Mouse (Mus musculus) T-helper 1 cell (primary cell): ENCODE measurements at regions not wholly inside any gene's neighbourhood (a gene's known extent, or its start where the extent isn't known, plus 50 kb on each side); places are given as distances from the start of the nearest gene placed in this dataset.

Experiments used
- in situ Hi-C: fragments of 300-600 bp; cut with MboI, MseI; formaldehyde crosslinking; loops from one replicate; pipeline ENCODE4 v1.15.1; 2025; ENCODE audit warnings: high pct_unique_total_duplicates

DNA sequence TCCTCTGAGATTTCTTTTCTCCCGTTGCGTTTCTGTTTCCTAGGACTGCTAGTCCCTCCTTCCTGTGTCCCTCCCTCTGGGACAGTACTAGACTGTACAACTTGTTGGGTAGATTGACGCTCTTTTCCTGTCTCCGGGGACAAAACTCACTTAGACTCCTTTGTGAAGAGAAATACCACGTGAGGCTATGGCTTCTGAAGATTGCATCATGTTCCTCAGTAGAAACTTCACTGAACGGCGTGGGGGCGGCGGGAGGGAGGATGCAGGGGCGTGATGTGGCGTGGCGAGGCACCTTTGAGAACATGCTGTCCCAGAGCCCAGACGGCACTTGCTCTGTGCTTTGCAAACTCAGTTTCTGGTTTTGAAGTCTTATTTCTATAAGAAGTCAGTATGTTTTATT lies 78.5 kb downstream of the Spata18 start:
- in situ Hi-C loops = loop anchor here (10.0 kb wide), 1 partner anchor 1625 kb away; no protein-coding TSS in a partner anchor

- in situ Hi-C loops = loop anchor here (10.0 kb wide), 1 partner anchor 1627 kb away; no protein-coding TSS in a partner anchor
Measured at GRCm38 (mm10) chr5:73731423-73731822, 80.2 kb downstream of the Spata18 start.

GRCm38 (mm10) chr5:73731991-73732565 lies 80.9 kb downstream of the Spata18 start:
- in situ Hi-C loops = loop anchor here (10.0 kb wide), 1 partner anchor 1627 kb away; no protein-coding TSS in a partner anchor

GRCm38 (mm10) chr5:73740766-73741165 lies 89.6 kb downstream of the Spata18 start:
- in situ Hi-C loops = no loop called here

DNA sequence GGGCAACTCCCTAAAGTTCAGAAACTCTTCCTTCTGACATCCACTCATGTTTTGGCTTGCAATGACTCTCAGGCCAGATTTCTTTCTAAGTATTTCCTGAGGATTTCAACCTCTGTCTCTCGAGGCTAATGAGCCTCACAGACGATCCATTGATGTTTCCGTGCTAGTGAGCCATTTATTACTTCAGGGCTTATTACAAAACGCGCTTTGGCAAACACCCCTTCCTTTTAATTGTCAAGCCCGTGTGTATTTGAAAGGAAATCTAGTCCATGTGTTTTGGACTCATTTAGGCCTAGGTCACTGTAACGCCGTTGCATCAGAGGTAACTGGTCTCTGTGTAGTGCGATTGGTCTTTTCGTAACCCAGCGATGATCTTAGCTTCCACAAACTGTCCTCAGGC lies 90.3 kb downstream of the Spata18 start:
- in situ Hi-C loops = no loop called here

DNA sequence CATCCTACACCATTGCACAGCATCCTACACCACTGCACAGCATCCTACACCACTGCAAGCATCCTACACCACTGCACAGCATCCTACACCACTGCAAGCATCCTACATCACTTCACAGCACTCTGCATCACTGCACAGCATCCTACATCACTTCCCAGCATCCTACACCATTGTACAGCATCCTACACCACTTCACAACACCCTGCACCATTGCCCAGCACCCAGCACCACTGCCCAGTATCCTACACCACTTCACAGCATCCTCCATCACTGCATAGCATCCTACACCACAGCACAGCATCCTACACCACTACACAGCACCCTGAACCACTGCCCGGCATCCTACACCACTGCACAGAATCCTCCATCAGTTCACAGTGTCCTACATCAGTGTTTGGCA lies 92.8 kb downstream of the Spata18 start:
- in situ Hi-C loops = no loop called here

- in situ Hi-C loops = no loop called here
Measured at GRCm38 (mm10) chr5:73749791-73750190, 98.6 kb downstream of the Spata18 start.

- in situ Hi-C loops = no loop called here
Measured at GRCm38 (mm10) chr5:73752225-73752644, 101.1 kb downstream of the Spata18 start.

DNA sequence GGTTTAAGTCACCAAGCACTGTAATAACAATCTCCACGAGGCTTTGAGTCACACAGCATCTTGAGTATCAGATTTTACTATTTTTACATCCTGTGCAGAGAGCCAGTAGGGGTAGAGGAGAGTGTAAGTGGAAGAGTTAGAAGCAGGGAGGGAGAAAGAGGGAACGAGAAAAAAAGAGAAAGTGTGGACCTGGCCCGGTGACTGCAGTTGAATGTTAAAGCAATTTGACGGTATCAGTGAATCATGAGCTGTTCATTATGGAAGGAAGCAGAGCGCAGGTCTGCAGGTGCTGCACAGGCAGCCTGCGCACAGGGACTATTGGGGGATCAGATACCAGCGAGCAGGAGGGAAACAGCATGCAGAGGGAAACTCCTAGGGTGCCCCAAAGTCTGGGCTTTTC lies 102.6 kb downstream of the Spata18 start:
- in situ Hi-C loops = no loop called here

- in situ Hi-C loops = no loop called here
Measured at GRCm38 (mm10) chr5:73758534-73758933, 107.4 kb downstream of the Spata18 start.

DNA sequence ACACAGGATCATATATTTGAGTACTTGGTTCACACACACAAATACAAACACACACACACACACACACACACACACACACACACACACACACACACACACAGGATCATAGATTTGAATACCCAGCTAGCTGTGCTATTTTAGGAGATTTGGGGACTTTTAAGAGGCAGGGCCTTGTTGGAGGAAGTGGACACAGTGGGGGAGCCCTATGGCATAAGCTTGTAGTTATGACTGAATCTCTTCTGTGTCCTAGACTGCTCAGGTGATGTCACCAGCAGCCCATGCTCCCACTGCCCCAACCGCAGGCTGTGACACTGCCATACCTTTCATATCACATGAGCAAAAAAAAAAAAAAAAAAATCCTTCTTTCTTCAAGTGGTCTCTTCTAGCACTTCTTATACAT lies 110.1 kb downstream of the Spata18 start:
- in situ Hi-C loops = no loop called here

GRCm38 (mm10) chr5:73761709-73762108 lies 110.5 kb downstream of the Spata18 start:
- in situ Hi-C loops = no loop called here

DNA sequence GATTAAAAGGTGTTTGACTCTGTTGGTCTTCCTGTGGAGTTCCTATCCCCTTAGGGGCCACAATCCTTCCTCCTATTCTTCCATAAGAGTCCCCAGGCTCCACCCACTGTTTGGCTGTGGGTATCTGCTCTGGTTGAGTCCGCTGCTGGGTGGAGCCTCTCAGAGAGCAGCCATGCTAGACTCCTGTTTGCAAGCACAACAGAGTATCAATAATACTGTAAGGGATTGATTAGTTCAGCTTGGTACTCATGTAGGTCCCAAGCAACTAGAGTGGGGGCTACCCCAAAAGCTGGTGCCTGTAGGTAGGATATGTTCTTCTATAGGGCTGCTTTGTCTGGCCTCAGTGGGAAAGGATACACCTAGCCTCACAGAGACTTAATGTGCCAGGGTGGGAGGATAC lies 113.0 kb downstream of the Spata18 start:
- in situ Hi-C loops = no loop called here

GRCm38 (mm10) chr5:73765466-73765865 lies 114.3 kb downstream of the Spata18 start:
- in situ Hi-C loops = no loop called here

DNA sequence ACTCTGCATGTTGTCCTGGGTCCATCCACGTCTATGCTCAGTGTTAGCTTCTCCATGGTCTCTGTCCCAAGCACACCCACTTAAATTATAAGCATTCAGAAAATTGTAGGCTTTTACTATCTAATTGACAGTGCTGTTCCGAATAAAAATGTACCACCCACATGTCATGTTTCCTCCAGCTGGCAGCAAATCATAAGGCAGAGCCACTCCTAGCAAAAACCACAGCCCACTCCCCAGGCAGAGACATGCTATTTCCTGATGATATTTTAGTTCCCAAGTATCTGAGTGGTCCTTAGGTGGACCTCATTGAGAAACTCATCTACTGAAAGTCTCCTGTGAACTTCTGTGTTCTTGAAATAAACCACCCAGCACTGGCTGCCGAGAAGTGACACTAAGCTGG lies 117.1 kb downstream of the Spata18 start:
- in situ Hi-C loops = no loop called here

GRCm38 (mm10) chr5:73775775-73776548 lies 124.8 kb downstream of the Spata18 start:
- in situ Hi-C loops = no loop called here

DNA sequence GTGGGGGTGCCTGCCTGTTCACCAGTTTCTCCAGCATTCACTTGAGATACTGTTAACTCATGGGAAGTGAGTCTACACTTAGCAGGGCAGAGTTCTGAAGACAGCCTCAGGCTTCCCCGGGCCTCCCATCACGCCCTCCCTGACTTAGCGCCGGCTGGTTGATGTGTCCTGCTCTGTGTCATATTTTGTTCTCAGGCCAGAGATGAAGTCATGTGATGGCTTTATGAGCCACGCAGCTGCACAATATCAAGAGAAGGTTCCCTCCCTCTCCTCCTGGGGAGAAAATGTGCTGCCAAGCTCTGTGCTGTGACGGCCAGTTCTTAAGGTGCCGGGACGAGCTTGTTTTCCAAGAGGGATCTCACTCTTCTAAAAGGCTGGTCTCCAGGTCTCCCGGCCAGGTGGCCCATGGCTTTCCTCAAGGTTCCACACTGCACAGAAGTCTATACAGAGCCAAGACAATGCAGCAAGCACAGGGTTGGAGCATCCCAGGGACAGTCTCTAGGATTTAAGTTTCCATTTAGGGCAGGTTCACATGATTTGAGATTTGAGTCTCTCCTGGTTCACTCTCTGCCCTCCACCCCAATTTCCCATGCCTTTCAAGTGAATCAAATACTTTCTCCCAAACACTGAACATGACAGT lies 126.2 kb downstream of the Spata18 start:
- in situ Hi-C loops = no loop called here

DNA sequence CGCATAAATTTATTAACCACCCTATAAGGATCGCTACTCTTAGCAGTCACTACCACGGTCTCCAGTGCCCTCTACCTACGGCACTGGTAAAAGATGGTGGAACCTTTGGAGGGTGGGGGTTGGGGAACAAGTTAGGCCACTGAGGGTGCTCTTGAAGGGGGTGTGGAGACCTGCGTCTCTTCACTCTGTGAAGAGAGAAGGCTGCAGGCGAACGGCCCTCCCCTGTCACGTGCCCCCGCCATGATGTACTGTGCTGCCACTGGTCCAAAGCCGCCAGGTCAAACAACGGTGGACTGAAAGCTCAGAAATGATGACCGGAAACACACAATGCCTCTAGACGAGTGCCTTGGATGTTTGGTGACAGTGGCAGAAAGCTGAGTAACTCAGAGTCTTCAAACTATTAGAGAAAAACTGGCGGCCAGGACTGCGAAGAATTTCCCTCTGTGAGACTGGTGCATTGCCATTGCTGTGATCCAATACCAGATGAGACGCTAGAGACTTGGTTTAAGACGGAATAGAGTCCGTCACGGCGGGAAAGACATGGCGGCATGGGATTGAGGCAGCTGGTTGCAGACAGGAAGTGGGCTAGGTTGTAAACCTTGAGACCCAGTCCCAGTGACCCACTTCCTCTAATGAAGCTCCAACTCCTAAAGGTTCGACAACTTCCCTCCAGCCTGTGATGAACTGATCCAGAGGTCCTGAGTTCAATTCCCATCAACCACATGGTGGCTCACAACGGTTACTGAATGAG lies 130.2 kb downstream of the Spata18 start:
- in situ Hi-C loops = no loop called here

GRCm38 (mm10) chr5:73782214-73783091 lies 131.3 kb downstream of the Spata18 start:
- in situ Hi-C loops = no loop called here

GRCm38 (mm10) chr5:73787275-73787674 lies 136.1 kb downstream of the Spata18 start:
- in situ Hi-C loops = no loop called here

DNA sequence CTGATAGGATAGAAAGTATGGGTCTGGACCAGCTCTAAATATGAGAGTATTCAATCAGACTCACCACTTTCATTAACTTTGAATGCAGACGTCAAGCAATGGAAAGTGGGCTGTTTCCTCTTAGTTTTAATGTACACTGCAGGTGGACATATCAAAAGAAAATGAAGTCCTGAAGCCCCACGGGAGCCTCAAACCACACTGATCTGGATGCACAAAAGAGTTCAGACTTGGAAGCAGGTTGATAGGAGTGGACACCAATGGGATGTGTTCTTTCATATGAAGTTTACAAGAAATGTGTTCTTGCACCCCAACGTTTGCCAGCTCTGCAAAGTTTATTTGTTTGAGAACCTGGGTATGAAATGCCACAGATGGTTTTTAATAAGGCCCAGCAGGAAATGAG lies 141.0 kb downstream of the Spata18 start:
- in situ Hi-C loops = no loop called here
